Mouse (Mus musculus) lung, postnatal 0 days (tissue): ENCODE results near the gene Pde4d. TPM values are rescaled to one million over a fixed set of nuclear protein-coding genes. Genes with fewer than 3 reads are reported as not detected.

Experiments
- ATAC-seq: fragments of 200-750 bp; cut with Nextera tagmentation; 2 replicates; pipeline ENCODE4 v1.8.0; 2017; ENCODE audit warnings: moderate library complexity
- DNase-seq: peaks from one replicate; pipeline ENCODE4 v3.0.0-alpha.2; 2016; ENCODE audit warnings: low spot score
- H3K27ac ChIP-seq: fragments of 300-500 bp; sonication (generic); 2 replicates; pipeline ENCODE4 v1.5.1; 2014; ENCODE audit warnings: antibody characterized with exemption, mild to moderate bottlenecking, low read length, mixed read lengths
- H3K27me3 ChIP-seq: fragments of 300-500 bp; sonication (generic); replicated peaks from 2 replicates; pipeline ENCODE4 v1.6.1; 2014; ENCODE audit warnings: low read length, mixed read lengths; ENCODE audit not compliant: insufficient read depth
- H3K36me3 ChIP-seq: fragments of 300-500 bp; sonication (generic); 2 replicates; pipeline ENCODE4 v1.6.1; 2014; ENCODE audit warnings: low read length, mixed read lengths; ENCODE audit not compliant: insufficient read depth
- H3K4me1 ChIP-seq: fragments of 300-500 bp; sonication (generic); 2 replicates; pipeline ENCODE4 v1.6.1; 2014; ENCODE audit warnings: antibody characterized with exemption, low read depth, low read length, mixed read lengths; ENCODE audit not compliant: insufficient read depth
- H3K4me2 ChIP-seq: fragments of 300-500 bp; sonication (generic); replicated peaks from 2 replicates; pipeline ENCODE4 v1.6.1; 2014; ENCODE audit warnings: low read depth, mild to moderate bottlenecking, low read length, moderate library complexity, mixed read lengths
- H3K4me3 ChIP-seq: fragments of 300-500 bp; sonication (generic); 2 replicates; pipeline ENCODE4 v1.5.1; 2014; ENCODE audit warnings: low read depth, low read length
- H3K9ac ChIP-seq: fragments of 300-500 bp; sonication (generic); replicated peaks from 2 replicates; pipeline ENCODE4 v1.6.1; 2014; ENCODE audit warnings: low read depth, mild to moderate bottlenecking
- H3K9me3 ChIP-seq: fragments of 300-500 bp; sonication (generic); 2 replicates; pipeline ENCODE4 v1.6.1; 2016; ENCODE audit warnings: low read length, mixed read lengths
- CTCF ChIP-seq: IDR thresholded peaks from 2 replicates; pipeline ENCODE4 v1.5.1; 2016; ENCODE audit warnings: antibody characterized with exemption, mild to moderate bottlenecking
- EP300 ChIP-seq: IDR thresholded peaks from 2 replicates; pipeline ENCODE4 v1.6.1; 2016; ENCODE audit warnings: antibody characterized with exemption, mild to moderate bottlenecking, control low read depth
- WGBS: fragments of 180-500 bp; shearing (Covaris S2); extraction: QIAGEN DNeasy Blood & Tissue Kit; methylation state at CpG from one replicate; pipeline ENCODE4 v1.1.7; 2014; 5-methylcytosine and 5-hydroxymethylcytosine counted together
- polyA plus RNA-seq: library from polyadenylated mRNA; unstranded; fragments of >200 nt; fragmentation: Nextera tagmentation; extraction: Ambion mirVana; gene quantifications from 2 replicates; pipeline ENCODE4 v1.2.1, GENCODE M21; 2015

Gene Pde4d
- polyA plus RNA-seq, 1 experiment from 2014 or later: 19.7 TPM

DNA sequence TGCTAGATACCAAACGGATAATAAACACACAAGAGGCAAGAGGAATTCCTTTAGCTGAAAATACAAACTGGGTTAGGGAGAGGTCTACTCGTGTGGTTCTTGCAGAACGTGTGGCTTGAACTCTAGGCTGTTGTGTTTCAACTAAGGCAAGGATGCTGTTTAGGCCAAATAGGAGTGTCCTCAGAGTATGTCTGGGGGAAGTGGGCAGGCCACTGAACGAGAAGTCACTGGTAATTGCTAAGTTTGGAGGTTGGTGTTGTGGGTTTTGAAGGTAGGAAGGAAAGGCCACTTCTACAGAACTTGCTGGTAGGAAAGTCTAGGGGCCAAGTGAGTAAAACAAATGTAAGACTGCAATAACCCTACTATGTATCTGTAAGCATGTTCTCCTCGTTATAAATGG is 876.3 kb downstream of the Pde4d start:
- TF ChIP-seq CTCF (no peak), EP300 (no peak)
- Histone ChIP-seq H3K36me3 (no peaks in the 10 kb centered on the region), H3K27ac (no peak overlapping the region), H3K4me3 (no peak overlapping the region), H3K9me3 (no peaks in the 10 kb centered on the region), H3K4me2 (no peak overlapping the region), H3K4me1 (no peaks in the 10 kb centered on the region), H3K27me3 (no peaks in the 10 kb centered on the region), H3K9ac (no peak overlapping the region)
- ATAC-seq: no peak
- WGBS: 79% methylated on average over 5 of the region's 5 CpGs
- DNase-seq: no peak

DNA sequence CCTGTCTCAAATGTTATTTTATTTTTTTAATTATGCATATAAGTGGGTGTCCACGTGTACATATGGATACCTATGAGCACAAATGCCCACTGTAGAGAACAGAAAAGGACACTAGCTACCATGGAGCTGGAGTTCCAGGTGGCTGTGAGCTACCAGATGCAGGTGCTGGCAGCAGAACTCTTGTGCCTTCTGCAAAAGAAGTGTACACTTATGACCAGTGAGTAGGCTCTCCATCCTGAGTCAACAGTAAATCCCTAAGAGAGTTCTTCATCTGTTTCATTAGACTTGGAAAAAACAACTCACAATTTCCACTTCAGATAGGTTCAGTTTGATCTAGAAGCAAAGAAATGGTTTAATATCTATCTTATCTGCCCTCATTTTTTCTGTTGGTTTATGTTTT is 881.8 kb downstream of the Pde4d start:
- TF ChIP-seq CTCF: no peak
- 0 out of 2 replicates have a peak, but pooled peaks have one; percentile 15 for TF ChIP-seq EP300
- WGBS: 35% methylated on average over 1 of the region's 1 CpGs
- H3K27ac ChIP-seq: no peak overlapping the region
- DNase-seq: peak; percentile 57
- no peaks in the 10 kb centered on the region for H3K4me1 ChIP-seq
- peak; percentile 67 for ATAC-seq
- no peaks in the 10 kb centered on the region for H3K36me3 ChIP-seq
- no peak overlapping the region for H3K4me2 ChIP-seq
- H3K4me3 ChIP-seq: no peak overlapping the region
- H3K9ac ChIP-seq: no peak overlapping the region
- no peaks in the 10 kb centered on the region for H3K9me3 ChIP-seq
- H3K27me3 ChIP-seq: no peaks in the 10 kb centered on the region

DNA sequence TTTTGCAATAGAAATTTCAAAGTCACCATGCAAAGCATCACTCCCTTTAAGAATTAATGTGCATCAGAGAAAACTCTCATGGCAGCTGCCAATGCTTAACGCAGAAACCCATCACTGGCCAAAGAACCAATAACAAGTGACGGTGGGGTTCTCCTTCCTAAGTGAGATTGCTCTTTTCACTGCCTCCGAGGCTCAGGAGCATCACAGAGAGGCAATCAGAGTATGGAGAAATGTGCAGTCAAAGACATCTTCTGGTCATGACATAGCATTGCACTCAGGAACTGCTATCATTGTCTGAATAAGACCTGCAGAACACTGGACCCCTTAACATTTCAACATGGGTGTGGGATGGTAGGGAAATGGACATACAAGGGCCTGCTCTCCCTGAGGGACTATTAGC is 892.2 kb downstream of the Pde4d start:
- Histone ChIP-seq H3K27ac (no peak overlapping the region), H3K9me3 (no peaks in the 10 kb centered on the region), H3K27me3 (no peaks in the 10 kb centered on the region), H3K4me1 (no peaks in the 10 kb centered on the region), H3K36me3 (no peaks in the 10 kb centered on the region), H3K9ac (no peak overlapping the region), H3K4me2 (no peak overlapping the region), H3K4me3 (no peak overlapping the region)
- peak; percentile 59 for TF ChIP-seq CTCF
- TF ChIP-seq EP300: no peak
- WGBS: 54% methylated on average over 3 of the region's 3 CpGs
- DNase-seq (no peak), ATAC-seq (peak; percentile 21; the same call in 1 of the 2 replicates)

DNA sequence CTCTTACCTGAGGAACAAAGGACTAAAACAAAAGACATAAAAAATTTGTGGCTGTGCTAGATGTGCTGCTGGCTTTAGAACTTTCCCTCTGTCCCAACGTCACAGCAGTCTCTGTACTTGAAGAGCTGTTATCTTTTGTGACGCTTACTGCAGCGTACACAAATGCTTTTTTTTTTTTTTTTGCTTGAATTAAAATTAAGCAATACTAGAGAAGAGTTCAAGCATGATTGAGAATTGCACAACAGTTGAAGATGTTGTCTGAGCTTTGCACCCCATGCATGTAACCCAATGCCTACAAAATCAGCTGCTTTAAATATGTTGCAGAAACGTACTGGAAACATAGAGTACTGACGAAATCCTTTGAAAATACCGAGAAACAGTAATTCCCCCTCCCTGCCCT is 892.7 kb downstream of the Pde4d start:
- DNase-seq (peak; percentile 81), ATAC-seq (peak; percentile 75)
- H3K4me3 ChIP-seq: no peak overlapping the region
- no peak overlapping the region for H3K27ac ChIP-seq
- TF ChIP-seq EP300: peak; percentile 79
- no peak for TF ChIP-seq CTCF
- no peaks in the 10 kb centered on the region for H3K36me3 ChIP-seq
- H3K4me1 ChIP-seq: no peaks in the 10 kb centered on the region
- 25% methylated on average over 6 of the region's 6 CpGs for WGBS
- no peak overlapping the region for H3K4me2 ChIP-seq
- H3K9ac ChIP-seq: no peak overlapping the region
- no peaks in the 10 kb centered on the region for H3K9me3 ChIP-seq
- no peaks in the 10 kb centered on the region for H3K27me3 ChIP-seq

DNA sequence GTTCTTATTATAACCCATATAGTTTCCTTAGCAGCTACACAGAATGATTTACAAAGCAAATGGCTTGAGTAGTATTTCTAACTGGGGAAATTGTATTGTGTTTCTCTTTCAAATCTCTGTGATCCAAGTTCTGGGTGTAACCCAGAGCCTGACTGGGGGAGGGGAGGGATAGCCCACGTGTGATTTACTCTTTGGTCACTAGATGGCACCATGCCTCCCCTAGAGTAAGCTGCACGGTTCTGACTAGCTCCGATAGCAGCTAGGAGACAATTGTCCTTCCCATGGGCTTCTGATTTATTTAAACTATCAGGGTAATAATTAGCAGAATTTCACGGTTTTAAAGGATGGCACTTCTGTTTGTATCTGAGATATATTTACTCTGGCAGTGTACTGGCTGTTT is 893.8 kb downstream of the Pde4d start:
- peak; percentile 50 for TF ChIP-seq EP300
- peak; percentile 93 for TF ChIP-seq CTCF
- H3K9me3 ChIP-seq: no peaks in the 10 kb centered on the region
- no peak overlapping the region for H3K4me3 ChIP-seq
- H3K27ac ChIP-seq: no peak overlapping the region; the same call in 1 of the 2 replicates
- WGBS: under 1% methylated on average over 4 of the region's 4 CpGs
- H3K36me3 ChIP-seq: no peaks in the 10 kb centered on the region
- no peaks in the 10 kb centered on the region for H3K4me1 ChIP-seq
- ATAC-seq: peak; percentile 93
- DNase-seq: peak; percentile 91
- no peaks in the 10 kb centered on the region for H3K27me3 ChIP-seq
- no peak overlapping the region for H3K9ac ChIP-seq
- no peak overlapping the region for H3K4me2 ChIP-seq

DNA sequence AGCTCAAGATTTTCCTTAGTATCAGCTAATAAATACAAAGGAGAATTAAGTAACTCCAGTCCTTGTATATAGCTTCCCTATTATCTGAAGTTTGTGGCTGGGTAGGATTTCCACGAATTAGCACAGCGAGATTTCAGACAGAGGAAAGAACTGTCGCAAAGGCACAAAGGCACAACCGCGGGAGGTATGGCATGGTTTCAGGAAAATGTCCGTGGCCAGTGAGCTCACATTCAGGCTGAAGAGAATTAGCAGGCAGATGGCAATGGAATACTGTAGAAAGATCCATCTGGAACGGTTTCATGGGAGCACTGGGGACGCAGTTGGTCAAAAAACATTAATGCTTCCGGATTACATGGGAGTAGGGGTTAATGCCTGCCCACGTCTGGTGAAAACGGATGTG is 898.0 kb downstream of the Pde4d start:
- Histone ChIP-seq H3K27me3 (no peaks in the 10 kb centered on the region), H3K4me2 (no peak overlapping the region), H3K4me1 (no peaks in the 10 kb centered on the region), H3K9ac (no peak overlapping the region), H3K27ac (no peak overlapping the region), H3K9me3 (no peaks in the 10 kb centered on the region), H3K4me3 (no peak overlapping the region), H3K36me3 (no peaks in the 10 kb centered on the region)
- DNase-seq (no peak), ATAC-seq (no peak)
- TF ChIP-seq CTCF: no peak
- no peak for TF ChIP-seq EP300
- 56% methylated on average over 11 of the region's 11 CpGs for WGBS

DNA sequence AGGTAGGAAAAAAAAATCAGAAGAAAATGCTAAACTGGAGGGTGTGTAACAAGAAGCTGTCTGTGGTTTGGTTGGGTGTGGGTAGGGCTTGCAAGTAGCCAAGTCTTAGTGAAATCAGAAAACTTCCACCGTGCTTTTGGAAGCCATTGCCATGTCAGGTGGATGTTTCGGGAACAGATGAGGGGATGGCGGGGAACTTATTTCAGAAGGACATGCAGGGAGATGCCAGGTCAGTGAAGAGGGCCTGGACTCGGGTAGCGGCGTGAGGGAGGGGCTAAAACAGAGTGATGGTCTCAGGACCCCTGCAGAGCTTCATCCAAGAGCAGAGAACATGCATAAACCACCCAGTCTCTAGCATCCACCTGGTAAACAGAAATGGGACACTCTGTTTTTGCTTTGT is 898.6 kb downstream of the Pde4d start:
- WGBS: 80% methylated on average over 6 of the region's 6 CpGs
- no peak overlapping the region for H3K27ac ChIP-seq
- no peaks in the 10 kb centered on the region for H3K9me3 ChIP-seq
- no peaks in the 10 kb centered on the region for H3K36me3 ChIP-seq
- H3K27me3 ChIP-seq: no peaks in the 10 kb centered on the region
- DNase-seq: no peak
- no peak overlapping the region for H3K9ac ChIP-seq
- H3K4me1 ChIP-seq: no peaks in the 10 kb centered on the region
- no peak overlapping the region for H3K4me3 ChIP-seq
- H3K4me2 ChIP-seq: no peak overlapping the region
- TF ChIP-seq EP300 (no peak), CTCF (no peak)
- ATAC-seq: no peak
